Mouse (Mus musculus): Measurements from ENCODE around the gene Tamm41. TPM values are rescaled to one million over a fixed set of nuclear protein-coding genes. Genes with fewer than 3 reads are reported as not detected.

The Tamm41 gene
- polyA plus RNA-seq, 1 experiment from 2014 or later = 43.0 TPM

DNA sequence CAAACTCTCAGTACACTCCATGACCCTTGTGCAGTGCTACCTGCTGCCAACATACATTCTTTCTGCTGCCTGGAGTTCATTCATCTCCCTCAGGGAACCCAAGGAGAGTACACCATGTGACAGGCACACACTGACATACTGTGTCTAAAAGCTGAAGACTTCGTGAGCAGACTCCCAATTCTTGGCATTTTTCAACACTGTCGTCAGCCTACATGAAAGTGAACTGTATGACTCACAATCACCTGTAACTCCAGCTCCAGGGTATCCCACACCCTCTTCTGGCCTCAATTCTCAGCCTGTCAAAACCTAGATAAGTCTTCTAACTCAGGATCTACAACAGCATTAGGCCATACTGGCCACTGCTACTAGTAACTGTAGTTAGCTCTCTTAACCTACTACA, 73.4 kb downstream of the Tamm41 start:
- no peaks in the 10 kb centered on the region for H3K9me3 ChIP-seq (replicated peaks; ENCODE audit: control insufficient read depth, low read length)
- no peak overlapping the region for H3K9ac ChIP-seq (ENCODE audit: low read length)
- H3K27ac ChIP-seq (ENCODE audit: low read length) = no peak overlapping the region
- H3K4me2 ChIP-seq (ENCODE audit: low read depth, low read length) = no peak overlapping the region
- ATAC-seq (ENCODE audit: insufficient read depth, low FRiP score) = no peak
- WGBS = 46% methylated on average over 2 of the region's 2 CpGs
- H3K4me1 ChIP-seq (ENCODE audit: control insufficient read depth, insufficient read depth, low read length) = peaks cover 5% of the 10 kb centered on the region; the same call in 1 of the 2 replicates
- 0 out of 2 replicates have a peak, but pooled peaks cover 5% of the 10 kb centered on the region for H3K27me3 ChIP-seq (ENCODE audit: control insufficient read depth, insufficient read depth, low read length)
- H3K36me3 ChIP-seq (ENCODE audit: control insufficient read depth, insufficient read depth, low read length) = no peaks in the 10 kb centered on the region
- no peak overlapping the region for H3K4me3 ChIP-seq (replicated peaks; ENCODE audit: low read length)

DNA sequence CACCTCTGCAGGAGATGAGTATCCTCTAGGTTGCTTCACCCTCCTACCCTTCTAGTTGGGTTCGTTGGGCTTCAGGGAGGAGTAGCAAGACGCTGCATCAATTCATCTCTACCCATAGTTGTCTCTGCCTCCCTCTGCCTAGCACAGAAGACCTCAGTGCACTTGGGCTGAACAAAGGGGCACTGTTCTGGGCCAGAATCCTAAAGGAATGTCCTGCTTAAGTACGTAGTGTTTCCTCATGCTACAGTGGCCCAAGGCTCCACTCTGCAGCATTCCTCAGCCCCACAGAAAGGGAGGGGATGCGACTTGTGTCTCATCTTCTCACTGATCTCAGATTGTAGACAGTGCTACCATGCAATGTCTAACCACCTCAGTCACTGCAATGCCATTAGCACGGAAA, 74.0 kb downstream of the Tamm41 start:
- Histone ChIP-seq H3K9me3 (replicated peaks; ENCODE audit: control insufficient read depth, low read length) (no peaks in the 10 kb centered on the region), H3K27ac (ENCODE audit: low read length) (no peak overlapping the region), H3K4me3 (replicated peaks; ENCODE audit: low read length) (no peak overlapping the region), H3K9ac (ENCODE audit: low read length) (no peak overlapping the region), H3K4me1 (ENCODE audit: control insufficient read depth, insufficient read depth, low read length) (peaks cover 5% of the 10 kb centered on the region; the same call in 1 of the 2 replicates), H3K27me3 (ENCODE audit: control insufficient read depth, insufficient read depth, low read length) (0 out of 2 replicates have a peak, but pooled peaks cover 5% of the 10 kb centered on the region), H3K36me3 (ENCODE audit: control insufficient read depth, insufficient read depth, low read length) (no peaks in the 10 kb centered on the region), H3K4me2 (ENCODE audit: low read depth, low read length) (no peak overlapping the region)
- ATAC-seq (ENCODE audit: insufficient read depth, low FRiP score) = no peak
- WGBS = 76% methylated on average over 5 of the region's 5 CpGs

DNA sequence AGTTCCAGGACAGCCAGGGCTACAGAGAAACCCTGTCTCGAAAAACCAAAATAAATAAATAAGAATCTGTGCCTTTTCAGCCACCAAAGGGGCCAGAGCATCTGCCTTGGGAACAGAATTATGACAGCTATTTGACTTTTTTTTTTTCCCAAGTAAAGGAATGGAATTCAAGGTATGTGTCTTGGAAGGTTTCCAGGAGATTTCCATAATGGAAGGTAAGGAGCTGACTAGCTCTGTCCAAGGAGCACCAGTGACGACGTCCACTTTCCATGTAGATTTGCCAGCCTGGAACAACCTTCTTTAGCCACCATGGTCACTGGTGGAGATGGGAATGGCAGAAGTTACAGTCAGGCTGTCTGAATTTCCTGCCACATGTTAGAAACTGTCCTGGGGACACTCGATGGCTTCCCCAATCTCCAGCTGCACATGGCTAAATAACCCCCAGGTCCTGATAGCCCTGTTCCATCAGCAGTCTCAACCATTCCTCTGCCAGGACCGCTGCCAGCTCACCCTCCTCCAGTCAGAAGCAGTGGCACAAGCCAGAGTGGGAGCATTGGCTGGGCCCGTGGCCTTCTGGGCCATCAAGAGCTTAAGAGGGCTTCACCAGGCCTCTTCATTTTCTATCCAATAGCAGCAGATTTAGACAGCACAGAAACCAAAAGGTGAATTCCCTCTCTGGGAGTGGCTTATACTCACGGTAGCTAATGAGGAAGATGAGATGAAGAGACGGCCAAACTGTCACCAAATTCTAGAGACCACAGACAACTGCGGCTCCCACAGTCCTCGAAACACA, 76.2 kb downstream of the Tamm41 start:
- H3K27me3 ChIP-seq (ENCODE audit: control insufficient read depth, insufficient read depth, low read length) = no peaks in the 10 kb centered on the region
- no peaks in the 10 kb centered on the region for H3K9me3 ChIP-seq (replicated peaks; ENCODE audit: control insufficient read depth, low read length)
- H3K36me3 ChIP-seq (ENCODE audit: control insufficient read depth, insufficient read depth, low read length) = no peaks in the 10 kb centered on the region
- ATAC-seq (ENCODE audit: insufficient read depth, low FRiP score) = no peak
- H3K9ac ChIP-seq (ENCODE audit: low read length) = no peak overlapping the region
- H3K4me2 ChIP-seq (ENCODE audit: low read depth, low read length) = no peak overlapping the region
- no peak overlapping the region for H3K27ac ChIP-seq (ENCODE audit: low read length)
- H3K4me3 ChIP-seq (replicated peaks; ENCODE audit: low read length) = no peak overlapping the region
- WGBS = 70% methylated on average over 10 of the region's 10 CpGs
- peaks cover 9% of the 10 kb centered on the region; the same call in 1 of the 2 replicates for H3K4me1 ChIP-seq (ENCODE audit: control insufficient read depth, insufficient read depth, low read length)

DNA sequence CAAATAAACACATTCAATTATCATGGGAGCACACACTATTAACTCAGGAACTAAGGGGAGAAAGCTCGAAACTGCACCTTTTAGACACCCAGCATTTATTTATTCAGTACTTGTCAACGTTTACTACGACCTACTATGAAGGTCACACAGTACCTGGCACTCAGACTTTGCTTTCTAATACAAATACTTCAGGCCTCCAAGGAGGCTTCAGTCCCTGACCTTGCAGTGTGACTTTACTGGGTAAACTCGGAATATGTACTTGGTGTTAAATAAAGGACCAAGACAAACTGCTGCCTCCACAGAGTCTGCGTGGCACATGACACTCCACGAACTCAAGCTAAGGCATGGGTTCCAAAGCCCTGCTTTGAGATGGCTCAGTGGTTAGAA, 78.7 kb downstream of the Tamm41 start:
- 55% methylated on average over 6 of the region's 6 CpGs for WGBS
- H3K4me2 ChIP-seq (ENCODE audit: low read depth, low read length) = no peak overlapping the region
- H3K27ac ChIP-seq (ENCODE audit: low read length) = no peak overlapping the region; the same call in 1 of the 2 replicates
- H3K4me1 ChIP-seq (ENCODE audit: control insufficient read depth, insufficient read depth, low read length) = peaks cover 4% of the 10 kb centered on the region; the same call in 1 of the 2 replicates
- H3K36me3 ChIP-seq (ENCODE audit: control insufficient read depth, insufficient read depth, low read length) = no peaks in the 10 kb centered on the region
- H3K4me3 ChIP-seq (replicated peaks; ENCODE audit: low read length) = no peak overlapping the region
- ATAC-seq (ENCODE audit: insufficient read depth, low FRiP score) = no peak
- H3K27me3 ChIP-seq (ENCODE audit: control insufficient read depth, insufficient read depth, low read length) = no peaks in the 10 kb centered on the region
- no peak overlapping the region for H3K9ac ChIP-seq (ENCODE audit: low read length)
- no peaks in the 10 kb centered on the region for H3K9me3 ChIP-seq (replicated peaks; ENCODE audit: control insufficient read depth, low read length)

DNA sequence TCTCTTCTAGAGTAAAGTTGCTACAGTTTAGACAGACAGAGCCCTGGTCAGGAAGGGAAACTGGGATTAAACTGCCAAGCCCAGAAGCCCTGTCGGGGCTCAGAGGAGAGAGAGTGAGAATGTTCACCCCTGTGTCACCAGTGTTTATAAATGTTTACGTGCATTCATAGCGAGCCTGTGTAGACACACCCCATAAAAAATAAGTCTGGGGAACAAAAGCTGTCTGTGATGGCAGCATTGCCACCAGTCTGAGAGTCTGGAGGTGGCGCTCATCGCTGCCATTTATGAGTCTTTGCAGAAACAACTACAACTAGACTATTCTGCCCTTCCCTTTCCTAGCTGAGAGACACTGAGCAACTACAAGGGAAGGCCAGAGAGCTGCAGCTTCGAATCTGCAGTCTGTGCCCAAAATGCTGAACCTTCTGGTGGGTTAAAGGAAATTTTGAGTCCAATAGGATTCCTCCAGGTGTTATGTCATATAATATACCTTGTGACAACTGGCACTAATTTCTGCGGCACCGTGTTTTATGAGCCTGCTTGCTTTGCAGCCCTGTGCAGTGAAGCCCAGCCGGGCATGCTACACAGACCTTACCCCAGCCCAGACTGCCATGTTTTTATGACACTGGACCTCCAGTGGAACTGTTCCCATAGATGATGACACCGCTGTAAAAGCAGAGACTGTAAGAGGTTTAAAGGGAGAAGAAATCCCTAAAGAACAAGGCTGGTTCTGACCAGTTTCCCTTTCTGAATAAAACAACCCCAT, 79.2 kb downstream of the Tamm41 start:
- Histone ChIP-seq H3K36me3 (ENCODE audit: control insufficient read depth, insufficient read depth, low read length) (no peaks in the 10 kb centered on the region), H3K4me3 (replicated peaks; ENCODE audit: low read length) (no peak overlapping the region), H3K9me3 (replicated peaks; ENCODE audit: control insufficient read depth, low read length) (no peaks in the 10 kb centered on the region), H3K27ac (ENCODE audit: low read length) (no peak overlapping the region), H3K4me2 (ENCODE audit: low read depth, low read length) (no peak overlapping the region), H3K9ac (ENCODE audit: low read length) (no peak overlapping the region), H3K4me1 (ENCODE audit: control insufficient read depth, insufficient read depth, low read length) (0 out of 2 replicates have a peak, but pooled peaks cover 3% of the 10 kb centered on the region), H3K27me3 (ENCODE audit: control insufficient read depth, insufficient read depth, low read length) (no peaks in the 10 kb centered on the region)
- 58% methylated on average over 10 of the region's 10 CpGs for WGBS
- ATAC-seq (ENCODE audit: insufficient read depth, low FRiP score) = no peak

DNA sequence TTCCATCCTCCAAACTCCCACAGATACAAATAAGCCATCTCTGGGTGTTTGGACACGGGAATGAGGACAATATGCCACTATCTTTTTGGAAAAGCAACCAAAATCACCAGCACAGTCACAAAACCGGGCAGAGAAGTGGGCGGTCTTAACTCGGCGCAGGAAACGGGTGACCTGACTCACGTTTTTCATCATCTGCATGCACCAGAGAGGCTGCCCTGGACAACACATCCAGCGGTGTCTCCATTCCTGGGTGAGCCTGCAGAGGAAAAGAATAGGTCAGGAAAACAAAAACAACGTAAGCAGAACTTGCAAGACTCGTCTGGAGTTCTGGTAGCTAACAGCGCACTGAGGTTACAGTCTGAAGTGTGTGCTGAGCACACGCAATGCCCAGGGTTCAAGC, 79.9 kb downstream of the Tamm41 start:
- Histone ChIP-seq H3K27ac (ENCODE audit: low read length) (no peak overlapping the region), H3K9me3 (replicated peaks; ENCODE audit: control insufficient read depth, low read length) (no peaks in the 10 kb centered on the region), H3K9ac (ENCODE audit: low read length) (no peak overlapping the region), H3K4me2 (ENCODE audit: low read depth, low read length) (no peak overlapping the region), H3K36me3 (ENCODE audit: control insufficient read depth, insufficient read depth, low read length) (no peaks in the 10 kb centered on the region), H3K4me3 (replicated peaks; ENCODE audit: low read length) (no peak overlapping the region), H3K4me1 (ENCODE audit: control insufficient read depth, insufficient read depth, low read length) (0 out of 2 replicates have a peak, but pooled peaks cover 3% of the 10 kb centered on the region), H3K27me3 (ENCODE audit: control insufficient read depth, insufficient read depth, low read length) (no peaks in the 10 kb centered on the region)
- 70% methylated on average over 12 of the region's 12 CpGs for WGBS
- ATAC-seq (ENCODE audit: insufficient read depth, low FRiP score) = no peak

DNA sequence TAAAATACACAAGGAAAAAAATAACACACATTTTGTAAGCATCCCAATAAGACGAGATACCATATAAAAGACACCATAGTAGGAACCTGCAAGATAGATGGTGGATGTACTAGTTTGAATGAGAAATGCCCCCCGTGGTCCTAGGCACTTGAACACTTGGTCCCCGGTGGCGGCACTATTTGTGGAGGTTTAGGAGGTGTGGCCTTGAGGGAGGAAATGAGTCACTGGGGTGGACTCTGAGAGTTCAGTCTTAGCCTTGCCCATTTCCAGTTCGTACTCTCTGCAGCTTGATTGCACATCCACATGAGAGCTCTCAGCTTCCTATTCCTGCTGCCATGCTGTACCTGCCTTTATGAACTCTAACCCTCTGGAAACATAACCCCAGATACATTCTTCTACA, 83.2 kb downstream of the Tamm41 start:
- 77% methylated on average over 5 of the region's 5 CpGs for WGBS
- Histone ChIP-seq H3K9ac (ENCODE audit: low read length) (no peak overlapping the region), H3K4me2 (ENCODE audit: low read depth, low read length) (no peak overlapping the region), H3K27ac (ENCODE audit: low read length) (no peak overlapping the region), H3K4me3 (replicated peaks; ENCODE audit: low read length) (no peak overlapping the region), H3K9me3 (replicated peaks; ENCODE audit: control insufficient read depth, low read length) (no peaks in the 10 kb centered on the region), H3K4me1 (ENCODE audit: control insufficient read depth, insufficient read depth, low read length) (0 out of 2 replicates have a peak, but pooled peaks cover 3% of the 10 kb centered on the region), H3K27me3 (ENCODE audit: control insufficient read depth, insufficient read depth, low read length) (no peaks in the 10 kb centered on the region), H3K36me3 (ENCODE audit: control insufficient read depth, insufficient read depth, low read length) (no peaks in the 10 kb centered on the region)
- ATAC-seq (ENCODE audit: insufficient read depth, low FRiP score) = no peak

Measured in stomach, embryonic 16.5 days (tissue).